ENCODE assay signal across 19 mouse cellular contexts in genomic region chr14:67126254-67126653, GRCm38 (mm10).
DNase-seq lines count a peak whose midpoint lies in the region; ATAC-seq and TF ChIP-seq lines count a peak whose summit lies in the region.
"Had no signal": no experiment of that assay in that cellular context is flagged by ENCODE, and none has a peak within 500 bp of the region (broad histone marks: within the 10 kb centered on the region; RNA-seq: fewer than 3 reads in every experiment).

No protein-coding gene starts in this region.

- DNase-seq in limb, embryonic 14.5 days (ENCODE audit: low spot score) = peak; percentile 45
- DNase-seq in limb, embryonic 10.5 days (ENCODE audit: low spot score) = no peak
- peak; percentile 94 for DNase-seq in brain, embryonic 14.5 days (ENCODE audit: low read depth)
- no peak for DNase-seq in forebrain, embryonic 11.5 days (ENCODE audit: low spot score)
- no peak for DNase-seq in gastrocnemius, adult 2 months
- DNase-seq in gastrocnemius, postnatal 14 days = no peak
- no peak for DNase-seq in ovary, postnatal 14 days (ENCODE audit: low spot score)
- DNase-seq: adrenal gland, postnatal 14 days; cerebellum, adult 11 months; cerebellum, postnatal 25 days; gastrocnemius, postnatal 36 days; kidney, adult 11 months; right cerebral cortex, postnatal 25 days; thymus, adult 2 months had no signal

- no peak overlapping the region for H3K9ac ChIP-seq in limb, embryonic 14.5 days (ENCODE audit: low read depth, low read length, severe bottlenecking)
- H3K9ac ChIP-seq in forebrain, embryonic 11.5 days (ENCODE audit: low read length) = no peak overlapping the region
- H3K9ac ChIP-seq in hindbrain, embryonic 16.5 days (ENCODE audit: low read depth, low read length) = no peak overlapping the region
- H3K9ac ChIP-seq: limb, embryonic 13.5 days; liver, embryonic 14.5 days; neural tube, embryonic 12.5 days had no signal

- no peaks in the 10 kb centered on the region for H3K9me3 ChIP-seq in limb, embryonic 14.5 days (ENCODE audit: control insufficient read depth, low read length)
- H3K9me3 ChIP-seq in limb, embryonic 10.5 days (replicated peaks) = no peaks in the 10 kb centered on the region
- H3K9me3 ChIP-seq in forebrain, embryonic 11.5 days (ENCODE audit: control insufficient read depth, low read length) = no peaks in the 10 kb centered on the region
- peaks cover 2% of the 10 kb centered on the region; the same call in 1 of the 2 replicates for H3K9me3 ChIP-seq in hindbrain, embryonic 16.5 days (ENCODE audit: control insufficient read depth, low read length)
- H3K9me3 ChIP-seq: limb, embryonic 13.5 days; neural tube, embryonic 12.5 days had no signal

- TF ChIP-seq CTCF in brain, embryonic 14.5 days (IDR thresholded peaks at IDR 0.05; ENCODE audit: borderline replicate concordance, extremely low read depth, insufficient read depth, insufficient read length) = no peak
- TF ChIP-seq CTCF in gastrocnemius, adult 2 months (IDR thresholded peaks at IDR 0.05) = no peak

- no peaks in the 10 kb centered on the region for H3K4me1 ChIP-seq in limb, embryonic 14.5 days (ENCODE audit: control insufficient read depth, insufficient read depth, low read length)
- peaks cover 8% of the 10 kb centered on the region for H3K4me1 ChIP-seq in limb, embryonic 10.5 days
- H3K4me1 ChIP-seq in forebrain, embryonic 11.5 days (replicated peaks; ENCODE audit: control insufficient read depth, insufficient read depth, low read length) = 0 out of 2 replicates have a peak, but pooled peaks cover 3% of the 10 kb centered on the region
- peaks cover 2% of the 10 kb centered on the region; the same call in 1 of the 2 replicates for H3K4me1 ChIP-seq in hindbrain, embryonic 16.5 days (ENCODE audit: control insufficient read depth, insufficient read depth, low read depth, low read length)
- H3K4me1 ChIP-seq: limb, embryonic 13.5 days; neural tube, embryonic 12.5 days had no signal

- no peak overlapping the region for H3K4me2 ChIP-seq in limb, embryonic 14.5 days (replicated peaks; ENCODE audit: low read depth, low read length, severe bottlenecking)
- H3K4me2 ChIP-seq in forebrain, embryonic 11.5 days (ENCODE audit: low read depth, low read length, severe bottlenecking) = no peak overlapping the region
- H3K4me2 ChIP-seq in hindbrain, embryonic 16.5 days (ENCODE audit: low read length) = no peak overlapping the region
- H3K4me2 ChIP-seq: limb, embryonic 13.5 days; neural tube, embryonic 12.5 days had no signal

- ATAC-seq in limb, embryonic 14.5 days (ENCODE audit: low FRiP score, low read depth) = no peak
- no peak; the same call in 1 of the 2 replicates for ATAC-seq in forebrain, embryonic 11.5 days (replicated peaks; ENCODE audit: low FRiP score)
- peak; percentile 54; the same call in 1 of the 2 replicates for ATAC-seq in hindbrain, embryonic 16.5 days
- ATAC-seq: activated CD4-positive, CD25-positive, alpha-beta regulatory T cell, adult 4 months had no signal

- intact Hi-C loops in gastrocnemius, adult 2 months (cut with DNase I) = no loop called here
- intact Hi-C loops in gastrocnemius, postnatal 14 days (cut with DNase I; ENCODE audit: low total_unique reads) = no loop called here

- no peaks in the 10 kb centered on the region for H3K27me3 ChIP-seq in limb, embryonic 14.5 days (ENCODE audit: control insufficient read depth, insufficient read depth, low read length)
- no peaks in the 10 kb centered on the region for H3K27me3 ChIP-seq in limb, embryonic 10.5 days (ENCODE audit: low read depth, poor library complexity, severe bottlenecking)
- H3K27me3 ChIP-seq in forebrain, embryonic 11.5 days (ENCODE audit: control insufficient read depth, insufficient read depth, low read length) = no peaks in the 10 kb centered on the region
- no peaks in the 10 kb centered on the region for H3K27me3 ChIP-seq in hindbrain, embryonic 16.5 days (replicated peaks; ENCODE audit: control insufficient read depth, insufficient read depth, low read length)
- H3K27me3 ChIP-seq: limb, embryonic 13.5 days; neural tube, embryonic 12.5 days had no signal

- no peak for TF ChIP-seq POLR2A in limb, embryonic 14.5 days (IDR thresholded peaks at IDR 0.05; ENCODE audit: borderline replicate concordance, extremely low read depth, insufficient read depth, insufficient read length)
- TF ChIP-seq POLR2A in brain, embryonic 14.5 days (IDR thresholded peaks at IDR 0.05; ENCODE audit: borderline replicate concordance, extremely low read depth, insufficient read depth, insufficient read length, poor library complexity, severe bottlenecking) = no peak

- no peak overlapping the region for H3K4me3 ChIP-seq in limb, embryonic 14.5 days (replicated peaks; ENCODE audit: low read length)
- H3K4me3 ChIP-seq in limb, embryonic 10.5 days = no peak overlapping the region
- no peak overlapping the region for H3K4me3 ChIP-seq in forebrain, embryonic 11.5 days (ENCODE audit: low read depth, low read length)
- no peak overlapping the region for H3K4me3 ChIP-seq in hindbrain, embryonic 16.5 days (ENCODE audit: low read length)
- no peak overlapping the region for H3K4me3 ChIP-seq in gastrocnemius, adult 2 months
- H3K4me3 ChIP-seq: limb, embryonic 13.5 days; neural tube, embryonic 12.5 days had no signal

- no peak overlapping the region for H3K27ac ChIP-seq in limb, embryonic 14.5 days (replicated peaks; ENCODE audit: low read depth, low read length)
- H3K27ac ChIP-seq in limb, embryonic 10.5 days = no peak overlapping the region
- peak overlapping the region; percentile 15; the same call in 1 of the 2 replicates for H3K27ac ChIP-seq in forebrain, embryonic 11.5 days (ENCODE audit: low read depth, low read length)
- H3K27ac ChIP-seq in hindbrain, embryonic 16.5 days (ENCODE audit: low read depth, low read length) = no peak overlapping the region
- no peak overlapping the region for H3K27ac ChIP-seq in gastrocnemius, adult 2 months
- H3K27ac ChIP-seq: limb, embryonic 13.5 days; liver, embryonic 14.5 days; neural tube, embryonic 12.5 days had no signal

- 31% methylated on average over 6 of the region's 6 CpGs for WGBS in limb, embryonic 14.5 days
- WGBS in limb, embryonic 10.5 days = 51% methylated on average over 6 of the region's 6 CpGs
- 29% methylated on average over 6 of the region's 6 CpGs for WGBS in forebrain, embryonic 11.5 days
- WGBS in hindbrain, embryonic 16.5 days = 15% methylated on average over 6 of the region's 6 CpGs

- no peaks in the 10 kb centered on the region for H3K36me3 ChIP-seq in limb, embryonic 14.5 days (ENCODE audit: control insufficient read depth, insufficient read depth, low read length)
- H3K36me3 ChIP-seq in limb, embryonic 10.5 days = no peaks in the 10 kb centered on the region
- no peaks in the 10 kb centered on the region for H3K36me3 ChIP-seq in forebrain, embryonic 11.5 days (ENCODE audit: control insufficient read depth, insufficient read depth, low read length)
- no peaks in the 10 kb centered on the region for H3K36me3 ChIP-seq in hindbrain, embryonic 16.5 days (ENCODE audit: control insufficient read depth, insufficient read depth, low read length)
- H3K36me3 ChIP-seq: limb, embryonic 13.5 days; neural tube, embryonic 12.5 days had no signal

Comparison
In these comparisons a context has a peak if more than half of its experiments do, and no peak if none do; other contexts are left out.
1. DNase-seq: peak in limb, embryonic 14.5 days (single experiment) and brain, embryonic 14.5 days (single experiment); none in limb, embryonic 10.5 days (single experiment), forebrain, embryonic 11.5 days (single experiment), gastrocnemius, adult 2 months (single experiment), gastrocnemius, postnatal 14 days (single experiment) and ovary, postnatal 14 days (single experiment).